ENCODE assay signal across 21 mouse cellular contexts in genomic region chr16:24501197-24501596, GRCm38 (mm10).
DNase-seq lines count a peak whose midpoint lies in the region; ATAC-seq lines count a peak whose summit lies in the region.
"Had no signal": no experiment of that assay in that cellular context is flagged by ENCODE, and none has a peak within 500 bp of the region (broad histone marks: within the 10 kb centered on the region; RNA-seq: fewer than 3 reads in every experiment).

No protein-coding gene starts in this region.

- H3K9me3 ChIP-seq in heart, embryonic 13.5 days: no peaks in the 10 kb centered on the region
- no peaks in the 10 kb centered on the region for H3K9me3 ChIP-seq in hindbrain, embryonic 13.5 days
- H3K9me3 ChIP-seq in hindbrain, embryonic 16.5 days (ENCODE audit: control insufficient read depth, low read length): no peaks in the 10 kb centered on the region
- H3K9me3 ChIP-seq in neural tube, embryonic 12.5 days: no peaks in the 10 kb centered on the region
- no peaks in the 10 kb centered on the region for H3K9me3 ChIP-seq in neural tube, embryonic 14.5 days (ENCODE audit: control insufficient read depth, low read length)
- H3K9me3 ChIP-seq: embryonic facial prominence, embryonic 15.5 days; forebrain, embryonic 15.5 days; kidney, embryonic 15.5 days; midbrain, embryonic 10.5 days had no signal

- peaks cover 65% of the 10 kb centered on the region for H3K4me1 ChIP-seq in heart, embryonic 13.5 days
- peaks cover 12% of the 10 kb centered on the region for H3K4me1 ChIP-seq in hindbrain, embryonic 13.5 days (replicated peaks)
- H3K4me1 ChIP-seq in hindbrain, embryonic 16.5 days (ENCODE audit: control insufficient read depth, insufficient read depth, low read depth, low read length): no peaks in the 10 kb centered on the region; the same call in 1 of the 2 replicates
- H3K4me1 ChIP-seq in neural tube, embryonic 12.5 days: peaks cover 14% of the 10 kb centered on the region
- peaks cover 15% of the 10 kb centered on the region for H3K4me1 ChIP-seq in neural tube, embryonic 14.5 days (ENCODE audit: control insufficient read depth, insufficient read depth, low read length)
- H3K4me1 ChIP-seq: forebrain, embryonic 15.5 days had no signal

- 0 out of 2 replicates have a peak overlapping the region, but pooled peaks have one; percentile 29 for H3K9ac ChIP-seq in heart, embryonic 13.5 days
- H3K9ac ChIP-seq in hindbrain, embryonic 13.5 days: no peak overlapping the region
- H3K9ac ChIP-seq in hindbrain, embryonic 16.5 days (ENCODE audit: low read depth, low read length): no peak overlapping the region
- H3K9ac ChIP-seq in neural tube, embryonic 12.5 days: no peak overlapping the region
- H3K9ac ChIP-seq in neural tube, embryonic 14.5 days (replicated peaks; ENCODE audit: low read depth, low read length): no peak overlapping the region
- H3K9ac ChIP-seq: embryonic facial prominence, embryonic 15.5 days; forebrain, embryonic 15.5 days; kidney, embryonic 15.5 days; liver, postnatal 0 days had no signal

- WGBS in heart, embryonic 13.5 days: 45% methylated on average over 6 of the region's 6 CpGs
- 69% methylated on average over 6 of the region's 6 CpGs for WGBS in hindbrain, embryonic 13.5 days
- WGBS in hindbrain, embryonic 16.5 days: 70% methylated on average over 6 of the region's 6 CpGs
- WGBS in neural tube, embryonic 12.5 days: 68% methylated on average over 6 of the region's 6 CpGs
- WGBS in neural tube, embryonic 14.5 days: 44% methylated on average over 6 of the region's 6 CpGs

- ATAC-seq in heart, embryonic 13.5 days (ENCODE audit: extremely low read depth, insufficient number of reproducible peaks, low FRiP score, low TSS enrichment): no peak
- 0 out of 2 replicates have a peak, but pooled peaks have one; percentile 7 for ATAC-seq in hindbrain, embryonic 13.5 days (ENCODE audit: low FRiP score)
- ATAC-seq in hindbrain, embryonic 16.5 days: no peak
- peak; percentile 73 for ATAC-seq in neural tube, embryonic 12.5 days (ENCODE audit: low FRiP score, low read depth)
- ATAC-seq in neural tube, embryonic 14.5 days (ENCODE audit: low read depth): peak; percentile 69; the same call in 1 of the 2 replicates
- ATAC-seq: liver, postnatal 0 days; lung, postnatal 0 days had no signal

- H3K4me2 ChIP-seq in heart, embryonic 13.5 days: peak overlapping the region; percentile 35
- H3K4me2 ChIP-seq in hindbrain, embryonic 13.5 days: no peak overlapping the region
- H3K4me2 ChIP-seq in hindbrain, embryonic 16.5 days (ENCODE audit: low read length): no peak overlapping the region
- no peak overlapping the region for H3K4me2 ChIP-seq in neural tube, embryonic 12.5 days (replicated peaks)
- H3K4me2 ChIP-seq in neural tube, embryonic 14.5 days (ENCODE audit: low read depth, low read length): no peak overlapping the region
- H3K4me2 ChIP-seq: embryonic facial prominence, embryonic 15.5 days; forebrain, embryonic 15.5 days; kidney, embryonic 15.5 days; liver, embryonic 11.5 days had no signal

- H3K4me3 ChIP-seq in heart, embryonic 13.5 days: no peak overlapping the region
- H3K4me3 ChIP-seq in hindbrain, embryonic 13.5 days: no peak overlapping the region
- H3K4me3 ChIP-seq in hindbrain, embryonic 16.5 days (ENCODE audit: low read length): no peak overlapping the region
- H3K4me3 ChIP-seq in neural tube, embryonic 12.5 days: no peak overlapping the region
- no peak overlapping the region for H3K4me3 ChIP-seq in neural tube, embryonic 14.5 days (ENCODE audit: low read depth, low read length)
- H3K4me3 ChIP-seq: embryonic facial prominence, embryonic 15.5 days; forebrain, embryonic 15.5 days; kidney, embryonic 15.5 days; midbrain, embryonic 10.5 days had no signal

- no peaks in the 10 kb centered on the region for H3K36me3 ChIP-seq in heart, embryonic 13.5 days
- H3K36me3 ChIP-seq in hindbrain, embryonic 13.5 days: no peaks in the 10 kb centered on the region
- no peaks in the 10 kb centered on the region for H3K36me3 ChIP-seq in hindbrain, embryonic 16.5 days (ENCODE audit: control insufficient read depth, insufficient read depth, low read length)
- H3K36me3 ChIP-seq in neural tube, embryonic 12.5 days: no peaks in the 10 kb centered on the region
- H3K36me3 ChIP-seq in neural tube, embryonic 14.5 days (ENCODE audit: control insufficient read depth, insufficient read depth, low read length): no peaks in the 10 kb centered on the region
- H3K36me3 ChIP-seq: embryonic facial prominence, embryonic 15.5 days; forebrain, embryonic 15.5 days; kidney, embryonic 15.5 days; midbrain, embryonic 10.5 days had no signal

- DNase-seq in heart, adult 9 months (ENCODE audit: low spot score in 2 of 2): no peak
- DNase-seq in kidney, postnatal 10 days: no peak
- DNase-seq: adrenal gland, adult 2 months; cerebellum, adult 11 months; cerebellum, adult 9-11 months; gastrocnemius, postnatal 10 days; kidney, adult 11 months; liver, postnatal 0 days; thymus, postnatal 14 days had no signal

- H3K27me3 ChIP-seq in heart, embryonic 13.5 days (replicated peaks): no peaks in the 10 kb centered on the region
- H3K27me3 ChIP-seq in hindbrain, embryonic 13.5 days: no peaks in the 10 kb centered on the region
- H3K27me3 ChIP-seq in hindbrain, embryonic 16.5 days (replicated peaks; ENCODE audit: control insufficient read depth, insufficient read depth, low read length): no peaks in the 10 kb centered on the region
- no peaks in the 10 kb centered on the region for H3K27me3 ChIP-seq in neural tube, embryonic 12.5 days (replicated peaks)
- H3K27me3 ChIP-seq in neural tube, embryonic 14.5 days (ENCODE audit: control insufficient read depth, insufficient read depth, low read length): no peaks in the 10 kb centered on the region
- H3K27me3 ChIP-seq: embryonic facial prominence, embryonic 15.5 days; forebrain, embryonic 15.5 days; kidney, embryonic 15.5 days had no signal

- peak overlapping the region; percentile 83 for H3K27ac ChIP-seq in heart, embryonic 13.5 days (replicated peaks)
- H3K27ac ChIP-seq in hindbrain, embryonic 13.5 days: peak overlapping the region; percentile 25; the same call in 1 of the 2 replicates
- H3K27ac ChIP-seq in hindbrain, embryonic 16.5 days (ENCODE audit: low read depth, low read length): no peak overlapping the region
- H3K27ac ChIP-seq in neural tube, embryonic 12.5 days: no peak overlapping the region
- no peak overlapping the region for H3K27ac ChIP-seq in neural tube, embryonic 14.5 days (ENCODE audit: low read depth, low read length)
- H3K27ac ChIP-seq: embryonic facial prominence, embryonic 15.5 days; forebrain, embryonic 15.5 days; kidney, embryonic 15.5 days; macrophage; midbrain, embryonic 10.5 days had no signal

Comparison
In these comparisons a context has a peak if more than half of its experiments do, and no peak if none do; other contexts are left out.
1. ATAC-seq: peak in hindbrain, embryonic 13.5 days (single experiment), neural tube, embryonic 12.5 days (single experiment) and neural tube, embryonic 14.5 days (single experiment); none in heart, embryonic 13.5 days (single experiment) and hindbrain, embryonic 16.5 days (single experiment).
2. H3K27ac ChIP-seq: peak in heart, embryonic 13.5 days (single experiment) and hindbrain, embryonic 13.5 days (single experiment); none in hindbrain, embryonic 16.5 days (single experiment), neural tube, embryonic 12.5 days (single experiment) and neural tube, embryonic 14.5 days (single experiment).